Mouse (Mus musculus): Measurements from ENCODE around the gene Pcp4l1. TPM values are rescaled to one million over a fixed set of nuclear protein-coding genes. Genes with fewer than 3 reads are reported as not detected.
"Not testable (repeated sequence)": the region's sequence is repeated elsewhere in the genome, so short reads cannot be mapped to it uniquely, and the experiment has no call there.

Gene Pcp4l1
- 100 to 1,000 TPM in 1 of 2 experiments, 10 to 100 TPM in 1; 95.1 to 123 TPM for total RNA-seq (2021)

GRCm38 (mm10) chr1:171195887-171196397 is at the start of gene Pcp4l1:
Gene Pcp4l1, minus strand, starts transcription at chr1:171196268.
- intact Hi-C loops (cut with DNase I): loop anchor here (5.0 kb wide), 1 partner anchor 44 kb away; the partner anchor contains the start of genes Mpz and Sdhc
- peak; percentile 42 to 46 for DNase-seq (ENCODE audit: low spot score in 2 of 2)

GRCm38 (mm10) chr1:171245353-171245752 is 49.3 kb upstream of the Pcp4l1 start:
- no peak for DNase-seq (ENCODE audit: low spot score in 2 of 2)
- intact Hi-C loops (cut with DNase I): no loop called here

- DNase-seq (ENCODE audit: low spot score in 2 of 2); intact Hi-C loops (cut with DNase I): not testable (repeated sequence)
These were observed 45.9 kb upstream of the Pcp4l1 start for GRCm38 (mm10) chr1:171241952-171242351.

GRCm38 (mm10) chr1:171240911-171241310 is 44.8 kb upstream of the Pcp4l1 start:
- intact Hi-C loops (cut with DNase I): no loop called here
- DNase-seq (ENCODE audit: low spot score in 2 of 2): no peak

- no peak for DNase-seq (ENCODE audit: low spot score in 2 of 2)
- intact Hi-C loops (cut with DNase I): no loop called here
These were observed 44.1 kb upstream of the Pcp4l1 start for GRCm38 (mm10) chr1:171239992-171240744.

- DNase-seq (ENCODE audit: low spot score in 2 of 2): peak in 1 of 2 experiments; percentile 29
- intact Hi-C loops (cut with DNase I): no loop called here
These were observed 42.4 kb upstream of the Pcp4l1 start for GRCm38 (mm10) chr1:171238463-171238862.

GRCm38 (mm10) chr1:171237438-171237837 is 41.4 kb upstream of the Pcp4l1 start:
- DNase-seq (ENCODE audit: low spot score in 2 of 2): no peak
- intact Hi-C loops (cut with DNase I): no loop called here

GRCm38 (mm10) chr1:171235791-171236190 is 39.7 kb upstream of the Pcp4l1 start:
- DNase-seq (ENCODE audit: low spot score in 2 of 2): no peak

GRCm38 (mm10) chr1:171234538-171234937 is 38.5 kb upstream of the Pcp4l1 start:
- intact Hi-C loops (cut with DNase I): no loop called here
- no peak for DNase-seq (ENCODE audit: low spot score in 2 of 2)

More at GRCm38 (mm10) chr1:171235791-171236190, 39.7 kb upstream of the Pcp4l1 start:
- intact Hi-C loops (cut with DNase I): no loop called here

GRCm38 (mm10) chr1:171234126-171234525 is 38.1 kb upstream of the Pcp4l1 start, which contains the start of gene Fcer1g:
Gene Fcer1g, minus strand, starts transcription at chr1:171234365.
- intact Hi-C loops (cut with DNase I): no loop called here
- no peak for DNase-seq (ENCODE audit: low spot score in 2 of 2)

GRCm38 (mm10) chr1:171232800-171233730 is 37.0 kb upstream of the Pcp4l1 start:
- intact Hi-C loops (cut with DNase I): no loop called here
- no peak for DNase-seq (ENCODE audit: low spot score in 2 of 2)

GRCm38 (mm10) chr1:171232348-171232747 is 36.3 kb upstream of the Pcp4l1 start:
- intact Hi-C loops (cut with DNase I): no loop called here
- DNase-seq (ENCODE audit: low spot score in 2 of 2): no peak

GRCm38 (mm10) chr1:171231844-171232243 is 35.8 kb upstream of the Pcp4l1 start:
- intact Hi-C loops (cut with DNase I): no loop called here
- no peak for DNase-seq (ENCODE audit: low spot score in 2 of 2)

- no peak for DNase-seq (ENCODE audit: low spot score in 2 of 2)
- intact Hi-C loops (cut with DNase I): no loop called here
These were observed 34.1 kb upstream of the Pcp4l1 start for GRCm38 (mm10) chr1:171230215-171230614.

- intact Hi-C loops (cut with DNase I): no loop called here
- DNase-seq (ENCODE audit: low spot score in 2 of 2): no peak
These were observed 33.7 kb upstream of the Pcp4l1 start for GRCm38 (mm10) chr1:171229750-171230149.

GRCm38 (mm10) chr1:171227879-171228278 is 31.8 kb upstream of the Pcp4l1 start:
- intact Hi-C loops (cut with DNase I): no loop called here

GRCm38 (mm10) chr1:171226780-171227179 is 30.7 kb upstream of the Pcp4l1 start:
- no peak for DNase-seq (ENCODE audit: low spot score in 2 of 2)
- intact Hi-C loops (cut with DNase I): no loop called here

More at GRCm38 (mm10) chr1:171227879-171228278, 31.8 kb upstream of the Pcp4l1 start:
- no peak for DNase-seq (ENCODE audit: low spot score in 2 of 2)

GRCm38 (mm10) chr1:171224857-171225256 is 28.8 kb upstream of the Pcp4l1 start, which contains the start of gene Apoa2:
Gene Apoa2, plus strand, starts transcription at chr1:171225054.
- no peak for DNase-seq (ENCODE audit: low spot score in 2 of 2)
- intact Hi-C loops (cut with DNase I): loop anchor here (5.0 kb wide), 1 partner anchor 73 kb away; the partner anchor contains the start of genes Mpz and Sdhc

GRCm38 (mm10) chr1:171223796-171224195 is 27.7 kb upstream of the Pcp4l1 start:
- intact Hi-C loops (cut with DNase I): loop anchor here (5.0 kb wide), 1 partner anchor 71 kb away; the partner anchor contains the start of genes Mpz and Sdhc

GRCm38 (mm10) chr1:171223168-171223567 is 27.1 kb upstream of the Pcp4l1 start:
- DNase-seq (ENCODE audit: low spot score in 2 of 2): no peak
- intact Hi-C loops (cut with DNase I): loop anchor here (5.0 kb wide), 1 partner anchor 71 kb away; the partner anchor contains the start of genes Mpz and Sdhc

More at GRCm38 (mm10) chr1:171223796-171224195, 27.7 kb upstream of the Pcp4l1 start:
- DNase-seq (ENCODE audit: low spot score in 2 of 2): no peak

Measured in left cerebral cortex, postnatal 36 days (tissue).